Mouse (Mus musculus) thymus, adult 2 months (tissue): Measurements from ENCODE around the gene Oxnad1. TPM values are rescaled to one million over a fixed set of nuclear protein-coding genes. Genes with fewer than 3 reads are reported as not detected.

Source experiments
- DNase-seq: peaks from one replicate; pipeline ENCODE4 v3.0.0; 2021
- H3K27ac ChIP-seq: fragments of 200-500 bp; 2 replicates; pipeline ENCODE4 v1.5.1; 2012; ENCODE audit warnings: low read length, control low read depth; ENCODE audit not compliant: control insufficient read depth, insufficient read depth
- H3K27me3 ChIP-seq: fragments of 200-500 bp; 2 replicates; pipeline ENCODE4 v1.6.1; 2012; ENCODE audit warnings: mild to moderate bottlenecking, low read length, moderate library complexity, mixed read lengths; ENCODE audit not compliant: control insufficient read depth, insufficient read depth
- H3K36me3 ChIP-seq: fragments of 200-500 bp; 2 replicates; pipeline ENCODE4 v1.6.1; 2012; ENCODE audit warnings: mild to moderate bottlenecking, low read length, moderate library complexity; ENCODE audit not compliant: control insufficient read depth, insufficient read depth
- H3K4me1 ChIP-seq: fragments of 200-500 bp; replicated peaks from 2 replicates; pipeline ENCODE4 v1.6.1; 2012; ENCODE audit warnings: low read length; ENCODE audit not compliant: control insufficient read depth, insufficient read depth
- H3K4me3 ChIP-seq: fragments of 200-500 bp; 2 replicates; pipeline ENCODE4 v1.5.1; 2012; ENCODE audit warnings: mild to moderate bottlenecking, low read length, control low read depth, moderate library complexity; ENCODE audit not compliant: control insufficient read depth, insufficient read depth
- CTCF ChIP-seq: fragments of 200-500 bp; IDR thresholded peaks from 2 replicates; pipeline ENCODE4 v1.5.1; 2012; ENCODE audit warnings: mild to moderate bottlenecking, control low read depth, low read length, moderate library complexity, borderline replicate concordance; ENCODE audit not compliant: control insufficient read depth, poor library complexity, insufficient read depth; ENCODE audit errors: extremely low read depth
- POLR2A ChIP-seq: fragments of 200-500 bp; IDR thresholded peaks from 2 replicates; pipeline ENCODE4 v1.6.1; 2012; ENCODE audit warnings: mild to moderate bottlenecking, low read length, control low read depth, moderate library complexity; ENCODE audit not compliant: control insufficient read depth, poor library complexity, insufficient read depth; ENCODE audit errors: extremely low read depth
- WGBS: fragments of 180-500 bp; shearing (Covaris S2); methylation state at CpG from one replicate; pipeline ENCODE4 v1.1.7; 2018; 5-methylcytosine and 5-hydroxymethylcytosine counted together
- polyA plus RNA-seq: library from polyadenylated mRNA; depleted of rRNA; stranded (reverse); fragments of >200 nt; gene quantifications from 2 replicates; pipeline ENCODE4 v1.2.3, GENCODE M21; 2012; rRNA removed

Gene Oxnad1
- 20.3 and 25.3 TPM in 2 replicates for polyA plus RNA-seq

DNA sequence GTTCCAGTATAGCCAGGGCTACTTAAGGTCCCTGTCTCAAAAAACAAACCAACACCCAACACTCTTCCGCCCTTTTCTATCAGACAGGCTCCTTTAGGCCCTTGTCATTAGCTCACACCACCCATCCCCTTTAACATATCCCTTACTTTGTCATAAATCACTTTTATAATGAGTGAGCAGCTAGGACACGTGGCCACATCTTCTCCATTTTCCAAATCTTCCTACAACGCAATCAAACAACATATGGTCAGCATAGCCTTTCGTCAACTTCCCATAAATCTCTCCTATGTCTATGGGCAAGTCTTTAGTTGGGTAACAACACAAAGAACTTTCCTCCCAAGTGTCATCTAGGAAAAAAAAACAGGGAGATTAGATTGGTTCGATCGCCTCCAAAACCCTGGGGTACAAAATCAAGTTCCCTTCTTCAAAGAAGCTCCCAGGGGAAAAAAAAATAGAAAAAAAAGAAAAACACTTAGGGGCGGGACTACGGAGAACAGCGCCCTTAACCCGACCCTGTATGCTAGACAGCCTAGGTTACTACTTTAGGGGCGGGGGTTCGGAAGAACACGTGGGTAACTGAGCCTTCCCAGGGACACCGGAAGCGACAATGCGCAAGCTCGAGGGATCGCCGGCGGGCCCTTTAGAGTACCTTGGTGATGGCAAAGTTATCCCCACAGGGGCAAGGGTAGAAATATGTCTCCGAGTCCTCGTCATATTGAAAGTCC is at the start of gene Oxnad1:
Gene Oxnad1, plus strand, starts transcription at position 614 of the 725 bp plus-strand sequence.
- 4% methylated on average over 22 of the region's 22 CpGs for WGBS
- peak; percentile 88 for DNase-seq
- peaks cover 4% of the 10 kb centered on the region; the same call in 1 of the 2 replicates for H3K4me1 ChIP-seq

DNA sequence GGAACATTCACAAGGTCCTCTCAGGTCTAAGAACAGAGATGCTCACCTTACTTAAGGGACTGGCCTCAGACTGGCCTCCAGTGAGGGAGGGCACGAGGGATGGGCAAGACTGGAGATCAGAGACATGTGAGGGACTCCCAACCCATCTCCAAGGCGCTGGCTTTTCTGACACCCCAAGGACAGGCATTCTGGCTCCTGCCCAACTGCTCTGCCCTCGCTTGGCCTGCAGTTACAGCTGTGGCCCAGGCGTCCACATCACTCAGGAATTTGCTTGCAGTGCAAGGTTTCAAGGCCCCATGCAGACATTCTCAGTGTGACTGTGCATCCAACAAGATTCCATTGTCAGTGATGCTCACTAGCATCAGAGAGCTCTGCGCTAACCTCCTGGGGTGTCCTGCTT is 48.7 kb upstream of the Oxnad1 start:
- Histone ChIP-seq H3K27me3 (no peaks in the 10 kb centered on the region), H3K4me3 (no peak overlapping the region), H3K4me1 (no peaks in the 10 kb centered on the region), H3K27ac (no peak overlapping the region), H3K36me3 (no peaks in the 10 kb centered on the region)
- WGBS = 89% methylated on average over 5 of the region's 5 CpGs
- DNase-seq = no peak
- TF ChIP-seq CTCF = no peak
- TF ChIP-seq POLR2A = no peak

More for the DNA sequence above, at the start of gene Oxnad1:
- H3K36me3 ChIP-seq = peaks cover 10% of the 10 kb centered on the region
- peak within 1 kb of the TSS; percentile 72 for H3K4me3 ChIP-seq
- TF ChIP-seq CTCF = no peak
- TF ChIP-seq POLR2A = peak; percentile 17; the same call in 1 of the 2 replicates
- H3K27ac ChIP-seq = peak within 1 kb of the TSS; percentile 75
- no peaks in the 10 kb centered on the region for H3K27me3 ChIP-seq

DNA sequence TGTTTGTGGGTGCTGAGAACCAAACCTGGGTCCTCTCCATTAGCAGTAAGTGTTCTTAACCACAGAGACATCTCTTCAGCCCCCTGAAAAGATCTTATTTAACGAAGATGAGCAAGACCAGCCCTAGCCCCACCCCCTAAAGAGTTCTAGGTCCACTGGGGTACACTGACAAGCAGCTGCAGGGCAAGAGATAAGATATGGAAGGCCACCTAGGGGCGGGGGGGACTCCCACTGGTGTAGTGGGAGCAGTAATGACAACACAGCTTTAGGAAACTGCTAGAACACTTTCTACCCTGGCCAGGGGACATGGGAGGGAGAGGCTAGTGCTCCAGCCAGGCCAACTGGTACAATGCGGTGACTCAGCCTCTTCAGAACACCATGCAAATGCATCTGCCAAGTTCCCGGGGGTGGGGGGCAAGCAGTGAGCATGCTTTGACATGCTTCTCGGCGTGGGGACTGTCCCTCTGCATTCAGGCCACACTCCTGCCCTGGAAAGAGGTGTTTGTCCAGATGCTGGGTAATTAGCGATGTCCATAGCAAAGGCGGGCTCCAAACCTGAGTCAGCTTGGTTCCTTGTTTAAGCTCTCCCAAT is 47.4 kb upstream of the Oxnad1 start:
- 85% methylated on average over 8 of the region's 8 CpGs for WGBS
- Histone ChIP-seq H3K4me1 (no peaks in the 10 kb centered on the region), H3K36me3 (no peaks in the 10 kb centered on the region)

DNA sequence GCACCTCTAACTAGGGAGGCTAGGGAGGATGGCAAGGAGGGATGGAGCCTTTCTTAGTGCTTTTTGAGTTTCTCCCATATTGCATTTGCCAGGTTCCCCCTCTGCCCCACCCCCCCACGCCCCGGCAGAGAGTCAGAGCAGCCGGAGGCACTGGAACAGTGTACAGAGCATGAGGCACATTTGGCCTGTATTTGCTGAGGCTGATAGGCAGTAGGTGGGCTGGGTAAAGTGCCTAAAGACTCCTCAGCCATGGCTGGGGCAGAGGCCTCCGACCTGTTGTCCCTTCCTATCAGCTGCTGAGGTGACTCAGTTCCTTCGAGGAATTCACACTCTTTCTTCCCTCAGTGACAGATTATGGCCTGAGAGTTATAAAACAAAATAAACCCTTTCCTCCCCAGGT is 43.1 kb upstream of the Oxnad1 start:
- WGBS = 74% methylated on average over 5 of the region's 5 CpGs
- no peak for TF ChIP-seq POLR2A
- no peak for TF ChIP-seq CTCF
- no peaks in the 10 kb centered on the region for H3K36me3 ChIP-seq
- H3K27me3 ChIP-seq = no peaks in the 10 kb centered on the region
- no peak for DNase-seq
- H3K27ac ChIP-seq = no peak overlapping the region
- no peaks in the 10 kb centered on the region for H3K4me1 ChIP-seq
- no peak overlapping the region for H3K4me3 ChIP-seq

More for the DNA sequence above, 47.4 kb upstream of the Oxnad1 start:
- no peak for TF ChIP-seq CTCF
- TF ChIP-seq POLR2A = no peak
- DNase-seq = no peak
- H3K27ac ChIP-seq = no peak overlapping the region
- no peak overlapping the region for H3K4me3 ChIP-seq
- no peaks in the 10 kb centered on the region for H3K27me3 ChIP-seq

DNA sequence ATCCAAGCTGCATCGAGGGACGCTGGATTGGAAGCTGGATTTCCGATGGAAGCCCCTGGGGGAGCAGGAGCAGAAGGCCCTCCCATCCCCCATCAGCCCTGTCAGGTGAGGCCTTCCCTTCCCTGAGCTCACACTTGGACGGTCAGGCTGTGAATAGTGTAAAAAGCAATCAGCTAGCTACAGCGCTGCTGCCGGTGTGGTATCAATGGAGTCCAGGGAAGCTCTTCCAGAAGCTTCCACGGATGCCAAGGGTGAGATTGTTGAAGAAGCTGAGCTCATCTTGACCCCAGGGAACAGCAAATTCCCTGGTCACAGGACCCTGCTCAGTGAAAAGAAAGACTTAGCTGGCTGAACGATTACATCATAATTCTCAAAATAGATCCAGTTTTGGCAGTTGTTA is 38.8 kb upstream of the Oxnad1 start:
- DNase-seq = no peak
- H3K4me1 ChIP-seq = no peaks in the 10 kb centered on the region
- no peak overlapping the region for H3K27ac ChIP-seq
- no peak for TF ChIP-seq CTCF
- TF ChIP-seq POLR2A = no peak
- no peak overlapping the region for H3K4me3 ChIP-seq
- 93% methylated on average over 8 of the region's 8 CpGs for WGBS
- no peaks in the 10 kb centered on the region for H3K27me3 ChIP-seq
- H3K36me3 ChIP-seq = no peaks in the 10 kb centered on the region

DNA sequence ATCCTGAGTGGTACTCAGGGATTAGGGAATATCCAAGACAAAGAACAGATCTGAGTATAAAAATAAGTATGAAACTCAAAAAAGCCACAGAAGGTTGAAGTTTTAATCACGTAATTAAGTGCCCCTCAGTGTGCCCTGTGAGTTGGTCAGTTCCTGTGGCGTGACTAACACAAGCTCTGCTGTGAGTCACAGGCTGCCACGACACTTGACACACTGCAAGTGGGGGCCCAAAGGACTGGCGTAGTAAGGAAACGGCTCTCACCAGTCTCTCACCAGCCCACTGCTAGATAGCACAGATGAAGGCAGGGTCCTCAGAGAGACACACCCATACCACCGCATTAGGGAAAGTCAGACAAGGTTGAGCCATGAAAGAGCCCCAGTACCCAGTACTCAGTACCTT is 35.0 kb upstream of the Oxnad1 start:
- Histone ChIP-seq H3K4me1 (no peaks in the 10 kb centered on the region), H3K27me3 (no peaks in the 10 kb centered on the region), H3K4me3 (no peak overlapping the region), H3K36me3 (no peaks in the 10 kb centered on the region), H3K27ac (no peak overlapping the region)
- 89% methylated on average over 6 of the region's 6 CpGs for WGBS
- DNase-seq = no peak
- no peak for TF ChIP-seq CTCF
